Mouse (Mus musculus): ENCODE data around the gene Strn4. TPM values are rescaled to one million over a fixed set of nuclear protein-coding genes. Genes with fewer than 3 reads are reported as not detected.
A peak's percentile ranks its signal among the peaks of the same experiment; 100 is the strongest.

Strn4 gene
- polyA plus RNA-seq, 1 experiment from 2014 or later: 149 TPM

DNA sequence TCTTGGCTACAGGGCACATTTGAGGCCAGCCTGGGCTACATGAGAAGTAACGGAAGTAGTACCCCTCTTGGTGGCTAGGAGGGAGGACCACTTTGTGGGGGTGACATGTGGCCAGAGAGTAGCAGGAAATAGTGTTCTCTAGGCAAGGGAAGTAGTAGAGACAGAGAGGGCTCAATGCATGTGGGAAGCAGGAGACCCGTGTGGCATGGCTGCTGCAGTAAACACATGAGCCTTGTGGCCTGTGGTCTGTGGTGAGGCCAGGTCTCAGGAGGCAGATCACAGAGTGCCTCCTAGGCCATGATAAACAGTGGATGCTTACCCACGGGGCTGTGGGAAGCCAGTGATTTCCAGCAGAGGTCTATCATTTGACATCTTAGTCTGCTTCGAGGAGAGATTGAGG lies 11.6 kb downstream of the Strn4 start:
- Histone ChIP-seq H3K36me3 (peaks cover 92% of the 10 kb centered on the region), H3K4me2 (replicated peaks) (no peak overlapping the region), H3K9me3 (no peaks in the 10 kb centered on the region), H3K27me3 (no peaks in the 10 kb centered on the region), H3K4me3 (no peak overlapping the region), H3K27ac (no peak overlapping the region), H3K4me1 (0 out of 2 replicates have a peak, but pooled peaks cover 3% of the 10 kb centered on the region), H3K9ac (no peak overlapping the region)
- no peak for ATAC-seq (ENCODE audit: insufficient number of reproducible peaks, insufficient read depth, low FRiP score, low TSS enrichment)
- WGBS: 77% methylated on average over 4 of the region's 4 CpGs

- Histone ChIP-seq H3K4me1 (0 out of 2 replicates have a peak, but pooled peaks cover 3% of the 10 kb centered on the region), H3K4me2 (replicated peaks) (no peak overlapping the region), H3K4me3 (no peak overlapping the region), H3K27me3 (no peaks in the 10 kb centered on the region), H3K27ac (no peak overlapping the region), H3K9ac (no peak overlapping the region), H3K36me3 (peaks cover 96% of the 10 kb centered on the region), H3K9me3 (no peaks in the 10 kb centered on the region)
- WGBS: 82% methylated on average over 9 of the region's 9 CpGs
- ATAC-seq (ENCODE audit: insufficient number of reproducible peaks, insufficient read depth, low FRiP score, low TSS enrichment): no peak
Measured at GRCm38 (mm10) chr7:16830449-16830848, 14.8 kb downstream of the Strn4 start.

DNA sequence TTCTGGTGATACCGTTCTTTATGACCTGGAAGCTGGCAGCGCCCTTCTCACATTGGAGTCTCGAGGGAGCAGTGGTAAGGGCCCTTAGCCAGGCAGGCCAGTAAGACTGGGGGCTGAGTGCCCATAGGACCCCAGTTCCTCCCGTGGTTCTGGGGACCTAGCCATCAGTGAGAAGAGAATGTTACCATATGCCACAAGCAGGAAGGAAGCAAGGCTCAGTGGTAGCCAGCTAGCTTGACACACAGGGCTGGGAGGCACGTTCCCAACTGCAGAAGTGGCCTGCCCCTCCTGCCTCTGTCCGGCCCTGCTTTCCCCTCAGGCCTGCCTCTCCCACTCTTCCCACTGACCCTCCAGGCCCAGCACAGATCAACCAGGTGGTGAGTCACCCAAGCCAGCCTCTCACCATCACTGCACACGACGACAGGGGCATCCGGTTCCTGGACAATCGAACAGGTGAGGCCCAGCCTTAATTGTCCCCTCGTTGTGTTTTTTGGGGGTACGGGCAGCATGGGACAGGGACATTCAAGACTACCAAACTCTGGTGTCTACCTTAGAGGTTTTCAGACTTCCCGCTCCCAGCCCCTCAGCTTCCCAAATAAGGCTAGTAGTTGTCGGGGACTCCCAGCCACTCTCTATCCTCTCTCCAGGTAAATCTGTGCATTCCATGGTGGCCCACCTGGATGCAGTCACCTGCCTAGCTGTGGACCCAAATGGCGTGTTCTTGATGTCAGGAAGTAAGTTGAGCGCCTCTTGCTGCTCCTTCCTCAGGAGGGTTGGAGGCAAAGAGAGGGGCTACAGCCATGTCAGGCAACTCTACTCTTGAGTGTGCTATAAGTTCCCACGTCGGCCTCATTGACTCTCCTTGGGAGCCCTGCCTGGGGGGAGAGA lies 22.5 kb downstream of the Strn4 start:
- ATAC-seq (ENCODE audit: insufficient number of reproducible peaks, insufficient read depth, low FRiP score, low TSS enrichment): no peak
- H3K36me3 ChIP-seq: peaks cover 73% of the 10 kb centered on the region
- no peak overlapping the region for H3K4me2 ChIP-seq (replicated peaks)
- H3K9ac ChIP-seq: no peak overlapping the region
- H3K4me3 ChIP-seq: no peak overlapping the region
- WGBS: 92% methylated on average over 18 of the region's 18 CpGs
- no peaks in the 10 kb centered on the region for H3K27me3 ChIP-seq
- H3K27ac ChIP-seq: no peak overlapping the region
- H3K9me3 ChIP-seq: no peaks in the 10 kb centered on the region
- H3K4me1 ChIP-seq: no peaks in the 10 kb centered on the region

- Histone ChIP-seq H3K9ac (no peak overlapping the region), H3K27me3 (no peaks in the 10 kb centered on the region), H3K4me1 (peaks cover 3% of the 10 kb centered on the region), H3K9me3 (no peaks in the 10 kb centered on the region), H3K4me3 (no peak overlapping the region), H3K36me3 (peaks cover 65% of the 10 kb centered on the region), H3K27ac (no peak overlapping the region), H3K4me2 (replicated peaks) (no peak overlapping the region)
- no peak for ATAC-seq (ENCODE audit: insufficient number of reproducible peaks, insufficient read depth, low FRiP score, low TSS enrichment)
- 83% methylated on average over 6 of the region's 6 CpGs for WGBS
Measured at GRCm38 (mm10) chr7:16838804-16839426, 23.2 kb downstream of the Strn4 start.

DNA sequence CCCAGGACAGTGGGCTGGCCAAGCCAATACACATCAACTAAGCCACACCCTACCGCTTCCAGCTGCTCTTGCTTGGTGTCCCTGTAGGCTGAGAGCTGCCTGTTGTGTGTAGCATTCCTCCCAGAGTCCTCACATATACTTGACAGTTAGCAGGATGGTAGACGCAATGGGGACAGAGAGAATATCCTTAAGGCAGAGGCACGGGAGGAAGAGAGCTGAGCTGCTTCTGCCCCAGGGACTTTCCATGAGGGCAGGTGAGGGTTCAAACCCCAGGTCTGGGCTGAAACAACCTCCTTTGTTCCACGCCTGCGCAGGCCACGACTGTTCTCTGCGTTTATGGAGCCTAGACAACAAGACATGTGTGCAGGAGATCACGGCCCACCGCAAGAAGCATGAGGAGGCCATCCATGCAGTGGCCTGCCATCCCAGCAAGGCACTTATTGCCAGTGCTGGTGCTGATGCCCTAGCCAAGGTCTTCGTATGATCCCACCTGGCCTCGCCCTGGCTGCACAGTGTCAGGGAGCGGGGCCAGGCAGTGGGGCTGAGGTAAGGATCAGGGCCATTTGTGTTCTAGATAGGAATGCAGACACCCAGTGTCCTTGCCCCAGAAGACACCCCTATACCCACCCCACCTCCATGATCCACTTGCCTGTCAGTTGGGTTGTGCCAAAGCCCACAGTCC lies 23.9 kb downstream of the Strn4 start:
- peaks cover 59% of the 10 kb centered on the region for H3K36me3 ChIP-seq
- ATAC-seq (ENCODE audit: insufficient number of reproducible peaks, insufficient read depth, low FRiP score, low TSS enrichment): no peak
- no peak overlapping the region for H3K27ac ChIP-seq
- H3K4me2 ChIP-seq (replicated peaks): no peak overlapping the region
- no peaks in the 10 kb centered on the region for H3K9me3 ChIP-seq
- 88% methylated on average over 12 of the region's 12 CpGs for WGBS
- H3K4me1 ChIP-seq: peaks cover 9% of the 10 kb centered on the region
- H3K27me3 ChIP-seq: no peaks in the 10 kb centered on the region
- no peak overlapping the region for H3K9ac ChIP-seq
- H3K4me3 ChIP-seq: no peak overlapping the region

- H3K4me1 ChIP-seq: peaks cover 15% of the 10 kb centered on the region
- 92% methylated on average over 2 of the region's 2 CpGs for WGBS
- H3K4me3 ChIP-seq: no peak overlapping the region
Measured at GRCm38 (mm10) chr7:16840109-16840491, 24.4 kb downstream of the Strn4 start.

DNA sequence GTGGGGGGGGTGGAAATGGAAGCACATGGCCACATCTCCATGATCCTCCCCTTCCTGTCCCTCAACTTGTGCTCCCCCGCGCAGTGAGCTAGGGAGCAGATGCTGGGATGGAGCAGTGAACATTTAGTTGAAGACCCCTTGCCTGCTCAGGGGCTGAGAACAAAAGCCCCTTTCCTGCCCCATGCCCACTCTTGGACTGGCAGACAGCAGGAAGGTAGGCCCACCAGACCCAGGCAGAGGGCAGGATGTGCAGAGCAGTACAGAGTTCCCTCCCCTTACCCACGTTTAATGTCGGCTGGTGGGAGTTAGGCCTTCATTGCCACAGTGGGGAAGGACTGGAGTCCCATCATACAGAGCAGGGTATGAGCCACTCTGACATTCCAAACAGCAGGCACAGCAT lies 25.4 kb downstream of the Strn4 start:
- Histone ChIP-seq H3K36me3 (peaks cover 50% of the 10 kb centered on the region), H3K9me3 (no peaks in the 10 kb centered on the region), H3K4me3 (no peak overlapping the region), H3K27me3 (no peaks in the 10 kb centered on the region), H3K4me2 (replicated peaks) (no peak overlapping the region), H3K27ac (peak overlapping the region; percentile 89; the same call in 1 of the 2 replicates), H3K4me1 (peaks cover 23% of the 10 kb centered on the region), H3K9ac (no peak overlapping the region)
- WGBS: 74% methylated on average over 4 of the region's 4 CpGs
- no peak for ATAC-seq (ENCODE audit: insufficient number of reproducible peaks, insufficient read depth, low FRiP score, low TSS enrichment)

More at GRCm38 (mm10) chr7:16840109-16840491, 24.4 kb downstream of the Strn4 start:
- Histone ChIP-seq H3K9ac (no peak overlapping the region), H3K36me3 (peaks cover 53% of the 10 kb centered on the region), H3K27me3 (no peaks in the 10 kb centered on the region), H3K4me2 (replicated peaks) (no peak overlapping the region), H3K9me3 (no peaks in the 10 kb centered on the region), H3K27ac (no peak overlapping the region)
- no peak for ATAC-seq (ENCODE audit: insufficient number of reproducible peaks, insufficient read depth, low FRiP score, low TSS enrichment)

DNA sequence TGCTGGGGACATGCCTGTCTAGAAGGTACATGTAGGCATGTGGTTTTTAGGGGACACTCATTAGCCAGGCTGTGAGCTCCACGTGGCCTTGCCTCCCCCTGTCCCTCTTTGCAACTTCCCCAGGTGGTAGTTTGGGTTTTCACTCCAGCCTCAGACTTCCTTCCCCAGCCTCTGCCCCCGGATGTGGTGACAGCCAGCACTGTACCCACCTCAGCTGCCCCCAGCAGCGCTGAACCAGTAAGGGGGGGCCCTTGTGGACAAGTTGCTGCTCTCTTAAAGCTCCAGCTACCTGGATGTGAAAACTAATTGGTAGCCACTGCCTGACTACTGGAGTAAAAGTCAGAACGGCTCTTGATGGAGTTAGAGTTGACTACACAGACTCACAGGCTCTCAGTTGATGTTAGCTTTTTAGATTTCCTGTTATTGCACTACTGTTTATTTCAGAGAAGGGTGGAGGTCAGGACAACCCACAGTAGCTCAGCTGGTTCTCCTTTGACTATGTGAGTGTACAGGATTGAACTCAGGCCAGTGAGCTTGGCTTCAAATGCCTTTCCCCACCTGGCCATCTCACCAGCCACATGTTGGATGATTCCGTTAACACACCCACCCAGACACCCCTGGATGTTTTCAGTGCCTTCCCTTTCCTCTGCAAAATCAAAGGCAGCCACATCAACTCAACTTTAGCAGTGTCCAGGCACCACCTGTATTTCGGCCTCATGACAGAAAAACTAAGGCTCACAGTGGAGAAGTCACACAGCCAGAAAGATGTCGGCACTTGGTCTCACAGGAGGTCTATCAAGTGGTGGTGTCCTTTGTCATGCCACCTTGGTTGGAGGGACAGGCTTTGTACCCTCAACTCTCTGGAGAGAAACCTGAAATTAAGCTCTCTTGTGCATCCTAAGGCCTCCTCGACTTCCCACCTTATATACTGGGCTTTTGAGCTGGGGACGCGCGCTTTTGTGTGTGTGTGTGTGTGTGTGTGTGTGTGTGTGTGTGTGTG lies 26.2 kb downstream of the Strn4 start:
- H3K4me1 ChIP-seq: peaks cover 23% of the 10 kb centered on the region
- no peaks in the 10 kb centered on the region for H3K27me3 ChIP-seq
- H3K36me3 ChIP-seq: peaks cover 46% of the 10 kb centered on the region
- ATAC-seq (ENCODE audit: insufficient number of reproducible peaks, insufficient read depth, low FRiP score, low TSS enrichment): no peak
- 43% methylated on average over 11 of the region's 11 CpGs for WGBS
- peak overlapping the region; percentile 81 for H3K9ac ChIP-seq
- no peaks in the 10 kb centered on the region for H3K9me3 ChIP-seq
- peak overlapping the region; percentile 89 for H3K27ac ChIP-seq
- H3K4me2 ChIP-seq (replicated peaks): peak overlapping the region; percentile 98
- H3K4me3 ChIP-seq: peak overlapping the region; percentile 63

DNA sequence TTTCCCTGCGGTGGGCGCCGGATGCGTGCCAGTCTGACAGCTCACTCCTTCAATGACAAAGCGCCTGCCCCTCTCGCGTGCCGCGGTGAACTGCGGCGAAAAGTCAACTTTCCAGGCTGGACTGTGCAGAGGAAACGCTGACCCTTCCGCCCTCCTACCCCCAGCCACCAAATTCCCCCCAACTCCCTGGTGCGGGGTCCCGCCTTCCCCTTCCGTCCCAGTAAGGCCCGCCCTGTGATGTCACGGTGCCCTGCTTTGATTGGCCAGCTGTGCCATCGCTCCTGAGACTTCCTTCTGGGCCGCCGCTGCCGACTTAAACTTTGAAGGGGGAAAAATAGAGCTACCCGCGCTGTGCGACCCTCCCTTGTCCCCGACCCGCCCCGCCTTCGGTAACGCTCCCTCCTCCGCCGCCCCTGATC lies 27.0 kb downstream of the Strn4 start, which contains the start of gene Prkd2:
Gene Prkd2, plus strand, starts transcription at position 258 of the 419 bp plus-strand sequence.
- Histone ChIP-seq H3K4me1 (peaks cover 23% of the 10 kb centered on the region), H3K9ac (peak within 1 kb of the TSS; percentile 81), H3K9me3 (no peaks in the 10 kb centered on the region), H3K27ac (peak within 1 kb of the TSS; percentile 89), H3K4me3 (peak within 1 kb of the TSS; percentile 63), H3K36me3 (peaks cover 38% of the 10 kb centered on the region), H3K4me2 (replicated peaks) (peak within 1 kb of the TSS; percentile 98), H3K27me3 (no peaks in the 10 kb centered on the region)
- peak; percentile 69 for ATAC-seq (ENCODE audit: insufficient number of reproducible peaks, insufficient read depth, low FRiP score, low TSS enrichment)
- under 1% methylated on average over 27 of the region's 32 CpGs for WGBS

GRCm38 (mm10) chr7:16843441-16844171 lies 27.9 kb downstream of the Strn4 start:
- peak overlapping the region; percentile 81 for H3K9ac ChIP-seq
- no peak for ATAC-seq (ENCODE audit: insufficient number of reproducible peaks, insufficient read depth, low FRiP score, low TSS enrichment)
- 1% methylated on average over 33 of the region's 33 CpGs for WGBS
- H3K9me3 ChIP-seq: no peaks in the 10 kb centered on the region
- H3K4me3 ChIP-seq: peak overlapping the region; percentile 63
- H3K36me3 ChIP-seq: peaks cover 29% of the 10 kb centered on the region
- H3K4me1 ChIP-seq: peaks cover 23% of the 10 kb centered on the region
- peak overlapping the region; percentile 89 for H3K27ac ChIP-seq
- H3K27me3 ChIP-seq: no peaks in the 10 kb centered on the region
- peak overlapping the region; percentile 98 for H3K4me2 ChIP-seq (replicated peaks)

Data from embryonic facial prominence, embryonic 12.5 days (tissue).